Mouse (Mus musculus) small intestine, adult 2 months (tissue): ENCODE measurements around the gene Rbm19. TPM values are rescaled to one million over a fixed set of nuclear protein-coding genes. Genes with fewer than 3 reads are reported as not detected.

ENCODE experiments used
- H3K27ac ChIP-seq: fragments of 200-500 bp; 2 replicates; pipeline ENCODE4 v1.5.1; 2012; ENCODE audit warnings: low read depth, low read length, control low read depth, inconsistent platforms; ENCODE audit not compliant: insufficient read depth
- H3K27me3 ChIP-seq: fragments of 200-500 bp; 2 replicates; pipeline ENCODE4 v1.6.1; 2012; ENCODE audit warnings: mild to moderate bottlenecking, moderate library complexity, low read length, inconsistent platforms; ENCODE audit not compliant: control insufficient read depth, insufficient read depth
- H3K36me3 ChIP-seq: fragments of 200-500 bp; 2 replicates; pipeline ENCODE4 v1.6.1; 2012; ENCODE audit warnings: mild to moderate bottlenecking, low read length, control low read depth, inconsistent platforms; ENCODE audit not compliant: control insufficient read depth, insufficient read depth
- H3K4me1 ChIP-seq: fragments of 200-500 bp; 2 replicates; pipeline ENCODE4 v1.6.1; 2012; ENCODE audit warnings: low read length, inconsistent platforms, mixed read lengths; ENCODE audit not compliant: control insufficient read depth, insufficient read depth, insufficient read length
- H3K4me3 ChIP-seq: fragments of 200-500 bp; 2 replicates; pipeline ENCODE4 v1.5.1; 2012; ENCODE audit warnings: low read depth, mild to moderate bottlenecking, control low read depth, inconsistent platforms, low read length, moderate library complexity
- CTCF ChIP-seq: fragments of 200-500 bp; IDR thresholded peaks from 2 replicates; pipeline ENCODE4 v1.5.1; 2012; ENCODE audit warnings: low read depth, mild to moderate bottlenecking, control low read depth, inconsistent platforms, low read length, moderate library complexity, mixed read lengths; ENCODE audit not compliant: insufficient replicate concordance, insufficient read length; ENCODE audit errors: extremely low read depth
- POLR2A ChIP-seq: fragments of 200-500 bp; IDR thresholded peaks from 2 replicates; pipeline ENCODE4 v1.6.1; 2012; ENCODE audit warnings: low read depth, mild to moderate bottlenecking, control low read depth, inconsistent platforms, low read length, moderate library complexity
- WGBS: fragments of 180-500 bp; shearing (Covaris S2); methylation state at CpG from one replicate; pipeline ENCODE4 v1.1.7; 2018; 5-methylcytosine and 5-hydroxymethylcytosine counted together
- polyA plus RNA-seq: library from polyadenylated mRNA; depleted of rRNA; stranded (reverse); fragments of >200 nt; gene quantifications from 2 replicates; pipeline ENCODE4 v1.2.3, GENCODE M21; 2012

Rbm19 gene
- polyA plus RNA-seq, 1 experiment, result 9.2 TPM

- Histone ChIP-seq H3K27ac (no peak overlapping the region), H3K36me3 (no peaks in the 10 kb centered on the region), H3K4me1 (no peaks in the 10 kb centered on the region), H3K4me3 (no peak overlapping the region), H3K27me3 (no peaks in the 10 kb centered on the region)
- TF ChIP-seq CTCF (no peak), POLR2A (no peak)
- WGBS, result 70% methylated on average over 11 of the region's 11 CpGs
These were observed 119.3 kb downstream of the Rbm19 start for GRCm38 (mm10) chr5:120235571-120235970.

- H3K27ac ChIP-seq, result no peak overlapping the region
- TF ChIP-seq CTCF (no peak), POLR2A (no peak)
- H3K27me3 ChIP-seq, result no peaks in the 10 kb centered on the region
- H3K36me3 ChIP-seq, result no peaks in the 10 kb centered on the region
- WGBS, result 88% methylated on average over 7 of the region's 7 CpGs
- H3K4me3 ChIP-seq, result no peak overlapping the region
- H3K4me1 ChIP-seq, result no peaks in the 10 kb centered on the region
These were observed 123.8 kb downstream of the Rbm19 start for GRCm38 (mm10) chr5:120240071-120240470.

GRCm38 (mm10) chr5:120245336-120245735 is 129.1 kb downstream of the Rbm19 start:
- Histone ChIP-seq H3K36me3 (no peaks in the 10 kb centered on the region), H3K4me1 (no peaks in the 10 kb centered on the region), H3K27me3 (no peaks in the 10 kb centered on the region), H3K27ac (no peak overlapping the region), H3K4me3 (no peak overlapping the region)
- TF ChIP-seq POLR2A (no peak), CTCF (no peak)
- WGBS, result 29% methylated on average over 5 of the region's 5 CpGs
